Mouse (Mus musculus) heart, embryonic 13.5 days (tissue): ENCODE results near the gene Sh3pxd2a. TPM values are rescaled to one million over a fixed set of nuclear protein-coding genes. Genes with fewer than 3 reads are reported as not detected.

ENCODE experiments used
- ATAC-seq: fragments of 200-750 bp; cut with Nextera tagmentation; 2 replicates; pipeline ENCODE4 v1.8.0; 2017; ENCODE audit warnings: moderate TSS enrichment; ENCODE audit not compliant: insufficient number of reproducible peaks, low FRiP score, low TSS enrichment; ENCODE audit errors: extremely low read depth
- H3K27ac ChIP-seq: fragments of 300-500 bp; sonication (generic); replicated peaks from 2 replicates; pipeline ENCODE4 v1.5.1; 2015; ENCODE audit warnings: moderate library complexity, mild to moderate bottlenecking, inconsistent platforms
- H3K27me3 ChIP-seq: fragments of 300-500 bp; sonication (generic); replicated peaks from 2 replicates; pipeline ENCODE4 v1.6.1; 2015; ENCODE audit warnings: mild to moderate bottlenecking, inconsistent platforms
- H3K36me3 ChIP-seq: fragments of 300-500 bp; sonication (generic); 2 replicates; pipeline ENCODE4 v1.6.1; 2015; ENCODE audit warnings: mild to moderate bottlenecking, inconsistent platforms
- H3K4me1 ChIP-seq: fragments of 300-500 bp; sonication (generic); 2 replicates; pipeline ENCODE4 v1.6.1; 2015; ENCODE audit warnings: inconsistent platforms
- H3K4me2 ChIP-seq: fragments of 300-500 bp; sonication (generic); 2 replicates; pipeline ENCODE4 v1.6.1; 2015; ENCODE audit warnings: inconsistent platforms, mild to moderate bottlenecking, moderate library complexity
- H3K4me3 ChIP-seq: fragments of 300-500 bp; sonication (generic); 2 replicates; pipeline ENCODE4 v1.5.1; 2015; ENCODE audit warnings: moderate library complexity, mild to moderate bottlenecking, inconsistent platforms
- H3K9ac ChIP-seq: fragments of 300-500 bp; sonication (generic); 2 replicates; pipeline ENCODE4 v1.6.1; 2015; ENCODE audit warnings: inconsistent platforms, mild to moderate bottlenecking, moderate library complexity
- H3K9me3 ChIP-seq: fragments of 300-500 bp; sonication (generic); 2 replicates; pipeline ENCODE4 v1.6.1; 2016; ENCODE audit warnings: inconsistent platforms
- WGBS: fragments of 180-500 bp; shearing (Covaris S2); methylation state at CpG from one replicate; pipeline ENCODE4 v1.1.7; 2015; ENCODE audit warnings: mixed read lengths; 5-methylcytosine and 5-hydroxymethylcytosine counted together
- polyA plus RNA-seq: library from polyadenylated mRNA; unstranded; fragments of >200 nt; fragmentation: Nextera tagmentation; extraction: Ambion mirVana; gene quantifications from 2 replicates; pipeline ENCODE4 v1.2.1, GENCODE M21; 2015

Sh3pxd2a gene
- polyA plus RNA-seq = 5.4 and 5.7 TPM in 2 replicates

DNA sequence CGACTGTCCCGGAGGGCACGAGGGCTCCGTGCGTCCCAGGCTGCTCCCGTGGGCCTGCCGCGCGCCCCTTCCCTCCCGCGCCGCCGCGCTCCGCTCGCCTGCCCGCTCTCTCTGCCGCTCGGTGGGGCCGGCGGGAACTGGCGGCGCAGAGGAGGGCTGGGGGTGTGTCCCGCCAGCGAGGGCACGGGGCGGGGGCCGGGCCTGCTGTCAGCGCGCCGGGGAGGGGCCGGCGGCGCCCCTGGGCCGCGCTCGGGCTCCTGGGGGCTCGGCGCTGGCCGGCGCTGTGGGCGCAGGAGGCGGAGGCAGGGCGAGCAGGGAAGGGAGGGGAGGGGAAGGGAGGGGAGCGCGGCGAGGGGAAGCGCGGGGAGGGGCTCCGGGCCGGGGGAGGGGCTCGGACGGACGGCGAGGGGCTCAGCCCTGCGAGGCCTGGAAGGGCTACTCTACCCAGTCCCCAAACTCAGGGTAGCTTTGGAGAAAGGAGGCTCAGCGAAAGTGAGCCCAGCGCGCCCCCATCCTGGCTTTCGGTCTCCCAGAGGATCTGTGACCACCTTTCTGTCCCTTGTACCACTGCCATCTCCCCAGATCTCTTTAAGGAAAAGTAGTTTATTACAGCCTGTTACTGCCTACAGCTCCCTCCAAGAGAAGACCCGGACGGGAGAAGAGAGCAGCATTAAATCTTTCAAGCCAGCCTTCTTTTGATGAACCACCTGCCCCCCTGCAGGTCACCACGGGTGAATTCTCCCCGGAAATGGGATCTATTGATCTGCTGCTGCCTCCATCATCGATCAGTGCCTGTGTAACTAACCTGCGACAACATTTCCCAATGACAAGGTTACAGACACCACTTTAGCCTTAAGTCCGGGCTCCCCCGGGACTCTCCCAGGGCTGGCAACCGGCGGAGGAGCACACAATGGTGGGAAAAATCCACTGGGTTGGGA is at the start of gene Sh3pxd2a:
Gene Sh3pxd2a, minus strand, starts transcription at position 98 of the 938 bp plus-strand sequence.
- Histone ChIP-seq H3K27me3 (no peaks in the 10 kb centered on the region), H3K27ac (peak within 1 kb of the TSS; percentile 94), H3K9me3 (no peaks in the 10 kb centered on the region), H3K36me3 (peaks cover 12% of the 10 kb centered on the region; the same call in 1 of the 2 replicates), H3K4me2 (peak within 1 kb of the TSS; percentile 93), H3K4me3 (peak within 1 kb of the TSS; percentile 70), H3K9ac (peak within 1 kb of the TSS; percentile 93), H3K4me1 (peaks cover 54% of the 10 kb centered on the region)
- ATAC-seq = peak; percentile 81
- WGBS = 2% methylated on average over 43 of the region's 70 CpGs

DNA sequence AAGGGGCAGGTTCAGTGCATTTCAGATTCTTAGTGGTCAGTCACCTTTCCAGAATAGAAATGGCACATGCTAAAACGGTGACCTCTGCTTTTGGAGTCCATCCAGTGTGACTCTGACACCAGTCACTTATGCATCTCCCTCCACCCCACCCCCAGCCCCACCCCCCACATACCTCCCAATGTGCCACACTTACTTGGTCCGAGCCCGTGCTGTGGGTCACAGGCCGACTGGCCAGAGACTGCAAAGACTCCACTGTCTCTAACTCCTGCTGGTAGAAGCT is 49.4 kb upstream of the Sh3pxd2a start:
- ATAC-seq = no peak
- no peak overlapping the region for H3K4me2 ChIP-seq
- H3K36me3 ChIP-seq = peaks cover 51% of the 10 kb centered on the region
- H3K9me3 ChIP-seq = no peaks in the 10 kb centered on the region
- H3K27me3 ChIP-seq = no peaks in the 10 kb centered on the region
- peak overlapping the region; percentile 59 for H3K27ac ChIP-seq
- no peak overlapping the region for H3K9ac ChIP-seq
- WGBS = 44% methylated on average over 4 of the region's 4 CpGs
- H3K4me3 ChIP-seq = no peak overlapping the region
- peaks cover 64% of the 10 kb centered on the region for H3K4me1 ChIP-seq

DNA sequence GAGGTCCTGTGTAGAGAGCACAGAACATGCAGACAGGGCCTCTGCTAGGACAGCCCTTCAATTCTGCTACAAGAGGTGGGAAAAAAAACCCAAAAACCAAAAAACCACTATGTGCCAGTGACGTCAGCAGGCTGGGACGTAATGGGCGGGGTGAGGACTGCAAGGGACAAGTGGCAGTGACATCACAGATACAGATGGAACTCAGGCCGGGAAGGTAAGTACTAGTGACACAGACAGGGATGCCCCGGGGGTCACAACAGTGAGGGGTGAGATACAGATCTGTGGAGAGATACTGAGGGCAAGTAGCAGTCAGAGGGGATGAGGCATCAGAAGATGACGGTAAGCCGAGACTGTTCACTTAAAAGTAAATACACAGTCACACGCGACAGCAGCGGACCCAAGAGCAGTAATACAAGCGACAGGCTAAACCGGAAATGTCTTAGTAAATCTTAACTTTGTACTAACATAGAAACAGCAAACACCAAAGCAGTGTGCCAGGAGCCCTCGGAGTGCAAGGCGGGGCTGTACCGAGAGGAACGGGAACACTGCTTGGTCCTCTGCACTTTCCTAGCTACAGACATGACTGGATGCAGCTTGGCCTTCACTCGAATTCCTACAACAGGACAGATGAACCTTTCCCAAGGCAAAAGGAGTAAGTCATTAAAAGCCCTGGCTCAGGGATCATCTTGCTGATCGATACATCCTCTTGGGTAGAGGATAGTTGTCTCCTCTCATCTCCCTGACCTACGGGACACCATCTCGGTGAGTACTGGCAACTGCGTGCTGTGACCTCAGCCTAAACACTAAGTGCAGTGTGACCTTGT is 48.8 kb upstream of the Sh3pxd2a start:
- H3K9ac ChIP-seq = peak overlapping the region; percentile 30; the same call in 1 of the 2 replicates
- peaks cover 64% of the 10 kb centered on the region for H3K4me1 ChIP-seq
- H3K9me3 ChIP-seq = no peaks in the 10 kb centered on the region
- H3K36me3 ChIP-seq = peaks cover 51% of the 10 kb centered on the region
- WGBS = 70% methylated on average over 21 of the region's 21 CpGs
- no peaks in the 10 kb centered on the region for H3K27me3 ChIP-seq
- ATAC-seq = no peak
- no peak overlapping the region for H3K4me3 ChIP-seq
- H3K4me2 ChIP-seq = no peak overlapping the region
- peak overlapping the region; percentile 59 for H3K27ac ChIP-seq

DNA sequence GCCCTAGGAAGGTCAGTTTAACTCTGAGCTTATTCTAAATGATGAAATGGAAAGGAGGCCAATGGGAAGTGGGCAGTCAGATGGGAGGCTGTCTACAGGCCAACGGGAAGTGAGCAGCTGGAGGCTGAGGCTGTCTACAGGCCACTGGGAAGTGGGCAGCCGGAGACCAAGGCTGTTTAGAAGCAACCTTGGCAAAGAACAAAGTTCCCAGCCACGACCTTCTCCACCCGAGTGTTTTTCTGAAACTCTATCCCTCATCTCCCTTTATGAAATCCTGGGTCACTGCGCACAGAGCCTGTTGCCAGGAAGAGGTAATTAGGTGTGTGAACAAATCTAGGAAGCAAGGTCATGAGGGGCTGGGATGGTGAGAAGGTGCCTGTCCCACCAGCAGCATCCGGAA is 47.8 kb upstream of the Sh3pxd2a start:
- Histone ChIP-seq H3K27ac (peak overlapping the region; percentile 82), H3K36me3 (peaks cover 48% of the 10 kb centered on the region), H3K4me1 (peaks cover 69% of the 10 kb centered on the region), H3K9ac (no peak overlapping the region; the same call in 1 of the 2 replicates), H3K4me2 (no peak overlapping the region), H3K9me3 (no peaks in the 10 kb centered on the region), H3K4me3 (no peak overlapping the region), H3K27me3 (no peaks in the 10 kb centered on the region)
- no peak for ATAC-seq
- WGBS = 78% methylated on average over 6 of the region's 6 CpGs

DNA sequence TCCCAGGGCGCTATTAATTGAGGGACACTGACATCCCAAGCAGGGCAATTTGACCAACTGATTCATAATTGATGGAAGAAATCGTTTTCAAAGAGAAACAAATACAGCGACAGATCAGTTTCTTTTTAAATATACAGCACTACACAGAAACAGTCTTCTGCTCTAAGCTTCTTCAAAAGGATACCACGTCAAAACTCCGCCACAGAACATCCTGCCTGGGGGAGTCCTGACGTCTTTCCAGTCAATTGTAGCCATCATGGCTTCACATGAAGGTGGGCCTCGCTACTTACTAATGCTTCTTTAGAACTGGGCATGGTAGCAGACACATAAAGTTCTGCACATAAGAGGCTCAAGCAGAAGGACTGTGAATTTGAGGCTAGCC is 47.1 kb upstream of the Sh3pxd2a start:
- Histone ChIP-seq H3K9me3 (no peaks in the 10 kb centered on the region), H3K9ac (peak overlapping the region; percentile 57; the same call in 1 of the 2 replicates), H3K4me3 (no peak overlapping the region), H3K27ac (peak overlapping the region; percentile 82), H3K4me2 (0 out of 2 replicates have a peak overlapping the region, but pooled peaks have one; percentile 32), H3K27me3 (no peaks in the 10 kb centered on the region), H3K4me1 (peaks cover 66% of the 10 kb centered on the region), H3K36me3 (peaks cover 46% of the 10 kb centered on the region)
- 73% methylated on average over 7 of the region's 7 CpGs for WGBS
- ATAC-seq = no peak

DNA sequence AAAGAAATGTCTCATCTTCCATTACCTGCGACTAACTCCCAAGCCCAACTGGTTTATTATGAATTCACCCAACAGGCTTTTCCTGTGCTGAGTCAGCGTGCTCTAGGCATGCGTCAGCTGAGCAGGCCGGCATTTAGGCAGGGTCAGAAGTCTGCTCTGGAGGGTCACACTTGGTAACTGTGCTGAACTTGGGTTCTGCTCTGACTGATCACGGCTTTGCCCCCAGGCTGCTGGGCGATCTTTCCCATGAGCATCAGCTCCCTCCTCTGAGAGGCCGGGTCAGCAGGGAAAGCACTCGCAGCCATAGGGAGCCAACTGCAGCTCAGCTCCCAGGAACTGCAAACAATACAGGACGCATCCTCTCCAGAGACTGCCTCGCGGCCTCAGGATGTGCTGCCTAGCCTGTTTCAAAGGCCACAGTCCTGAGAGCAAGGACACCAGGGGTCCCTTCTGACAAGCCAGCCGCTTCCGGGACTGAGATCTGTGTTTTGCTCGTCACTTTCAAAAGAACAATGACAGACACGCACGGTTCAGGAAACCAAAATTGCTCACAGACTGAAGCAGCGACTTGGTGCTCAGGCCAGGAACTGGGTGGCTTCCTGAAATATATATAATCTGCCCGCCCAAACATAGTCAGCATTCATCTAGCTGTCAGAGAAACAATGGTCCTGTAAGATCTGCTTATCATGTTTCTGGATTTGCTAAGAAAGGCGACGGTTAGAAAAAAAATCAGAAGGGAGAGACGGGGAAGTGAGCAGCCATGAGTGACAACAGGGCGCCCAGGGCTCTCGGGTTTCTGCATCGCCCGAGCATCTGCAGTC is 46.5 kb upstream of the Sh3pxd2a start:
- 39% methylated on average over 25 of the region's 25 CpGs for WGBS
- H3K4me1 ChIP-seq = peaks cover 64% of the 10 kb centered on the region
- H3K36me3 ChIP-seq = peaks cover 44% of the 10 kb centered on the region
- no peaks in the 10 kb centered on the region for H3K9me3 ChIP-seq
- peak overlapping the region; percentile 57 for H3K9ac ChIP-seq
- H3K27me3 ChIP-seq = no peaks in the 10 kb centered on the region
- peak overlapping the region; percentile 82 for H3K27ac ChIP-seq
- peak overlapping the region; percentile 32 for H3K4me2 ChIP-seq
- no peak for ATAC-seq
- H3K4me3 ChIP-seq = no peak overlapping the region

DNA sequence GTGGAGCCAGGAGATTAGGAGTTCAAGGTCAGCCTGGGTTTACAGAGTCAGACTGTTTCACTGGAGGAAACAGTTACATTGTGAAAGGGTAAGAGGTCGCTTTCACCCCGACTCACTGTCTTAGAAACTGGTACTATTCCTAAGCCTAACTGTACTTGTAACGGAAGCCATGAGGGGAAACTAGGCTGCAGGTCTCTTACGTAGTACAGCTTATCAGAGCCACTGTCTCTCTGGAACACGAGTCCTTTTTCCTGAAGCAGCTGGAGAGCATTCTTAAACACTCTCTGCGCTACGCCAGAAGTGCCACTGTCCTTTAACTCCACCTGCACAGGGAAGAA is 45.9 kb upstream of the Sh3pxd2a start:
- Histone ChIP-seq H3K4me3 (no peak overlapping the region), H3K36me3 (peaks cover 44% of the 10 kb centered on the region), H3K27me3 (no peaks in the 10 kb centered on the region), H3K9ac (peak overlapping the region; percentile 57), H3K9me3 (no peaks in the 10 kb centered on the region), H3K27ac (peak overlapping the region; percentile 82), H3K4me2 (peak overlapping the region; percentile 32; the same call in 1 of the 2 replicates), H3K4me1 (peaks cover 64% of the 10 kb centered on the region)
- no peak for ATAC-seq
- 59% methylated on average over 7 of the region's 7 CpGs for WGBS

DNA sequence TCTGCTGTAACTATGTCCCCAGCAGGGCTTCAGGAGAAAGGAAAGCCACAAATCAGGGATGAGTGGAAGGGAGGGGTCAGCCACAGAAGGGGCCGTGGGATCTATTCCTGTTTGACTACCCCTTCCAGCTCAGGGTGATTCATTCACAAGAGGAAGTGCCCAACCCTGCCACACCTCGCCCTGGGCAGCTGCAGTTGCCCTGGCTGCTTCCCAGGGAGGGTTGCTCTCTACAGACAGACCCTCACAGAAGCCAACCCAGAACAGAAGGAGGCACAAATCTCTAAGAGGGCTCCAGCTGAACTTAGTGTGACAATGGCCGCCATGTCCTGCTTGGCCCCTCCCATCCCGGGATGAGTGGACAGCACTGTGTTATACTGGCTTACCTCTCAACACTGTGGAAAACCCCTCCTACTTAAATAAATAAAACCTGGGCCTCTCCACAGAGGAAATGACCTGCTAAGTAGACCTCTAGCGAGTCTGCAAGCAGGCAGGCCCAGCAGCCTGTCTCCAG is 44.6 kb upstream of the Sh3pxd2a start:
- Histone ChIP-seq H3K27me3 (no peaks in the 10 kb centered on the region), H3K9ac (peak overlapping the region; percentile 2; the same call in 1 of the 2 replicates), H3K9me3 (no peaks in the 10 kb centered on the region), H3K27ac (peak overlapping the region; percentile 48), H3K36me3 (peaks cover 36% of the 10 kb centered on the region), H3K4me1 (peaks cover 62% of the 10 kb centered on the region), H3K4me2 (no peak overlapping the region), H3K4me3 (no peak overlapping the region)
- no peak for ATAC-seq
- WGBS = 62% methylated on average over 5 of the region's 5 CpGs

DNA sequence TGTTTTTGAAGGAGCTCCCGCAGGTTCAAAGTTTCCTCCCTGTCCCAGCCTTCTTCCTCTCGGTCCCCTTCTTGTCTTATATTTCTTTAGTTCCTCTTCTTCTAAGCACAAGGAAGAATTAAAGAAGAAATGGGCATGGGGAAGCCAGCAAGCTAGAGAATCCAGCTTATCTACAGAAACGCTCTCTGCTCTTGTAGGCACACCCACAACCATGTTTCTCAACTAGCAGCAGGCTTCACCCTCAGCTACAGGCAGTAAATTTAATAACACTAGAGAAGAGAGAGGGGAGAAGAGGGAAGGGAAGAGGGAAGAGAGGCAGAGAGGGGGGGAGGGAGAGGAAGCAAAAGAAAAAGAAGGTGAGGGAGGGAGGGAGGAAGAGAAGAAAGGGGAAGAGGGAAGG is 44.0 kb upstream of the Sh3pxd2a start:
- Histone ChIP-seq H3K9me3 (no peaks in the 10 kb centered on the region), H3K27me3 (no peaks in the 10 kb centered on the region), H3K27ac (peak overlapping the region; percentile 48), H3K4me3 (no peak overlapping the region), H3K9ac (peak overlapping the region; percentile 2), H3K4me1 (peaks cover 56% of the 10 kb centered on the region), H3K4me2 (no peak overlapping the region), H3K36me3 (peaks cover 31% of the 10 kb centered on the region)
- 53% methylated on average over 3 of the region's 3 CpGs for WGBS
- ATAC-seq = no peak

DNA sequence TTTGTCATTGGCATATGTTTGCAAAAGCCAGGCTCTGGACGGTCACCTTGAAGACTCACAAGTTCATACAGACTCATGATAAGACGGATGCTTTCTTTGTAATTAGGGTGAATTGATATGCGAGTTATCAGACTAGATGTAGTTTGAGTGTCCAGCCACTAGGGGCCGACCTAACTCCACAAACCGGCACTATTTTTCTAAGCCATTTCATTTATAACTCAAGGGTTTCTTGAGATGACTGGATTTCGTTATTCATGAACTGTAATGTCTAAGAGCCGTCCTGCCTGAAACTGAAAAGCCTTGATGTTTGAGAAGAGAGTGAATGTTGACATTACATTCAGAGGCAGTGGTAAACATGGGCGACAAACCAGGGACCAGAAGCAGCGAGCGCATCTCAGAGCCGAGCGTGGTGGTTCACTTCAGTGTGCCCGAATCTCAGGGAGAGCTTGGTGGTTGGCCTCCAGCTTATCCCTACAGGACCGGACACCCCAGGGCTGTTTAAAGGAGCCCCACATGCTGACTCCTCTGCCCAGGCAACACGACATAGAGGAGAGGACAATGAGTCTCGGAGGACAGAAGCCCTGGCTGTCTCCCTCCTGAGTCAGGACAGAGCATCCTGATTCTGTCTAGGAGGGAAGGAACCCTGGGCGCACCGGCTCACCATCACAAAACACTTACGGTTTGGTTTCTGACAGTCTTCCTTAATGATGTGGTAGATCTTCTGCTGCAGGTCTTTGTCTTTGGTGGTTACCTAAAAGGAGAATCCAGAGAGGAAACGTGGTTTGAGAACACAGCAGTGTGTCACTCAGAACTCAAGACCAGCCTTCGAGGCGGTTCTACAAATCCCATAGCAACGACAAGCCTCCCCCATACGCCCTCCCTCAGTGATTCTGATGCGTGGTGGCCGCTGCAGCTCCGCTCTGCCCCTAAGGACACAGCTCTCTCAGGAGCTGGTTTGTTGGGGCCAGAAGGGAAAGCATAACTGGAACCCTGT is 43.2 kb upstream of the Sh3pxd2a start:
- H3K9ac ChIP-seq = 0 out of 2 replicates have a peak overlapping the region, but pooled peaks have one; percentile 2
- WGBS = 57% methylated on average over 27 of the region's 27 CpGs
- peak overlapping the region; percentile 48; the same call in 1 of the 2 replicates for H3K27ac ChIP-seq

More for the DNA sequence above, 43.2 kb upstream of the Sh3pxd2a start:
- H3K4me2 ChIP-seq = no peak overlapping the region
- H3K4me1 ChIP-seq = peaks cover 50% of the 10 kb centered on the region
- no peak for ATAC-seq
- no peaks in the 10 kb centered on the region for H3K27me3 ChIP-seq
- no peaks in the 10 kb centered on the region for H3K9me3 ChIP-seq
- no peak overlapping the region for H3K4me3 ChIP-seq
- peaks cover 35% of the 10 kb centered on the region for H3K36me3 ChIP-seq
